Mouse (Mus musculus) heart, adult 8-10 months (tissue): ENCODE results near the gene Adamtsl1. TPM values are rescaled to one million over a fixed set of nuclear protein-coding genes. Genes with fewer than 3 reads are reported as not detected.

Source experiments
- DNase-seq: peaks from one replicate; pipeline ENCODE4 v3.0.0; 2022; ENCODE audit warnings: low spot score
- total RNA-seq, 4 experiments: library from RNA; stranded (reverse); gene quantifications; 2 replicates each; pipeline ENCODE4 v1.2.4; 2022

Adamtsl1 gene
- total RNA-seq, 4 experiments from 2014 or later, result 2.0 to 2.9 (median 2.3) TPM

- DNase-seq, result no peak
These were observed 677.2 kb downstream of the Adamtsl1 start for GRCm38 (mm10) chr4:86191195-86191594.

GRCm38 (mm10) chr4:86201766-86202165 lies 687.8 kb downstream of the Adamtsl1 start:
- no peak for DNase-seq

GRCm38 (mm10) chr4:86203288-86203687 lies 689.3 kb downstream of the Adamtsl1 start:
- no peak for DNase-seq

GRCm38 (mm10) chr4:86224875-86225274 lies 710.9 kb downstream of the Adamtsl1 start:
- DNase-seq, result no peak

- no peak for DNase-seq
These were observed 713.1 kb downstream of the Adamtsl1 start for GRCm38 (mm10) chr4:86227096-86227495.

- peak; percentile 3 for DNase-seq
These were observed 719.2 kb downstream of the Adamtsl1 start for GRCm38 (mm10) chr4:86233197-86233596.

- DNase-seq, result no peak
These were observed 728.0 kb downstream of the Adamtsl1 start for GRCm38 (mm10) chr4:86241854-86242424.

- DNase-seq, result no peak
These were observed 756.1 kb downstream of the Adamtsl1 start for GRCm38 (mm10) chr4:86270085-86270484.

GRCm38 (mm10) chr4:86273703-86274355 lies 759.9 kb downstream of the Adamtsl1 start:
- no peak for DNase-seq

- DNase-seq, result no peak
These were observed 760.7 kb downstream of the Adamtsl1 start for GRCm38 (mm10) chr4:86274663-86275062.

- DNase-seq, result no peak
These were observed 762.2 kb downstream of the Adamtsl1 start for GRCm38 (mm10) chr4:86276021-86276813.

- no peak for DNase-seq
These were observed 764.6 kb downstream of the Adamtsl1 start for GRCm38 (mm10) chr4:86278546-86278945.

GRCm38 (mm10) chr4:86286572-86286971 lies 772.6 kb downstream of the Adamtsl1 start:
- DNase-seq, result no peak

GRCm38 (mm10) chr4:86288264-86288663 lies 774.3 kb downstream of the Adamtsl1 start:
- peak; percentile 43 for DNase-seq

- DNase-seq, result no peak
These were observed 775.7 kb downstream of the Adamtsl1 start for GRCm38 (mm10) chr4:86289511-86290273.

GRCm38 (mm10) chr4:86294828-86295251 lies 780.9 kb downstream of the Adamtsl1 start:
- no peak for DNase-seq

- no peak for DNase-seq
These were observed 787.5 kb downstream of the Adamtsl1 start for GRCm38 (mm10) chr4:86301469-86301868.

- no peak for DNase-seq
These were observed 788.1 kb downstream of the Adamtsl1 start for GRCm38 (mm10) chr4:86302095-86302494.

GRCm38 (mm10) chr4:86306753-86307152 lies 792.8 kb downstream of the Adamtsl1 start:
- DNase-seq, result no peak

GRCm38 (mm10) chr4:86309178-86309577 lies 795.2 kb downstream of the Adamtsl1 start:
- no peak for DNase-seq

- DNase-seq, result peak; percentile 38
These were observed 797.1 kb downstream of the Adamtsl1 start for GRCm38 (mm10) chr4:86310806-86311730.
